Mouse (Mus musculus): ENCODE results near the gene Pdlim7.
A peak's percentile ranks its signal among the peaks of the same experiment; 100 is the strongest.

DNA sequence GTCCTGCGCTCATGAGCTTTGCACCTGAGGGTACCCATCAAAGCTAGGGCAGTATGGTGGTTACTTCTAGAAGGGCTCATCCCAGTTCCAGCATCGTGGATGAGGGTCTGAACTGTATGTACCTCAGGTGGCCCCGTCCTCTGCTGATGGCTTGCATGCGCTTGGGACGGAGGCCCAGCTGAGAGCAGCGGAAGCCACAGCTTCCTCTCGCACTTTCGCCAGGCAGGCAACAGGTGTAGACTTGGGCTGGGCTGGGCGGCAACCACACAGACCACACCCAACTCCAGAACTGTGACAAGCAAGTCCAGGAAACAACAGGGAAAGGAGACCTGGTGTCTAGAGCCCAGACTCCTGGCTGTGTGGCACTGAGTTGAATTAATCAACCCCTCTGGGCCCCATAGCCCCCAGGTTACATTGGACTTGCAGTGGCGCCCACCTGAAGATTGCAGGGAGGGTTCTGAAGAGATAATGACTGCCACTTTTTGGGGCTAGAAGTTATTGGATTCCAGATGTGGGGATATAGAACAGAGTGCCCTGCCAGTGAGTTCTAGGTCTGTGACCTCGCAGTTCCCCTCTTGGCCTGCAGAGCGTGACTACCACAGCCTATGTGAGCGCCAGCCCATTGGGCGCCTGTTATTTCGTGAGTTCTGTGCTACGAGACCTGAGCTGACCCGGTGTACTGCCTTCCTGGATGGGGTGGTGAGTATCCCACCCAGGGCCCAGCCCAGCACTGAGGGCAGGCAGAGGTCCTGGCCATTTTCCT lies 63.6 kb downstream of the Pdlim7 start:
- TF ChIP-seq NRF1 (IDR thresholded peaks at IDR 0.05; ENCODE audit: insufficient read depth, low read depth, low read length, poor library complexity, severe bottlenecking) (no peak), GATA1 (IDR thresholded peaks at IDR 0.05; ENCODE audit: low read depth, low read length) (no peak), CTCF (IDR thresholded peaks at IDR 0.05 in 2 of 3, conservative IDR thresholded peaks at IDR 0.05 in 1 of 3; ENCODE audit: control insufficient read depth in 1 of 3, insufficient read depth in 1 of 3, low read depth in 2 of 3, low read length in 3 of 3, poor library complexity in 1 of 3, severe bottlenecking in 1 of 3) (peak in 2 of 3 experiments; percentile 6 to 17; a peak in 1 of 6 replicates), POLR2AphosphoS2 (IDR thresholded peaks at IDR 0.05; ENCODE audit: low read length) (no peak), TAL1 (IDR thresholded peaks at IDR 0.05; ENCODE audit: low read length) (no peak)

Data from MEL (cell line).